ENCODE assay signal across 8 mouse cellular contexts in genomic region chr10:121640150-121640930, GRCm38 (mm10). TPM values are rescaled to one million over a fixed set of nuclear protein-coding genes. Genes with fewer than 3 reads are reported as not detected.
DNase-seq lines count a peak whose midpoint lies in the region; ATAC-seq and TF ChIP-seq lines count a peak whose summit lies in the region.

No protein-coding gene starts in this region.

- H3K27ac ChIP-seq in kidney, embryonic 14.5 days (ENCODE audit: low read depth, low read length): no peak overlapping the region
- no peak overlapping the region for H3K27ac ChIP-seq in bone marrow, adult 2 months (ENCODE audit: control insufficient read depth, insufficient read depth, low read depth, low read length, poor library complexity)
- H3K27ac ChIP-seq in forebrain, embryonic 13.5 days: no peak overlapping the region
- no peak overlapping the region for H3K27ac ChIP-seq in kidney, postnatal 0 days
- H3K27ac ChIP-seq in stomach, embryonic 14.5 days (ENCODE audit: low read length): no peak overlapping the region

- no peaks in the 10 kb centered on the region for H3K36me3 ChIP-seq in kidney, embryonic 14.5 days (ENCODE audit: control insufficient read depth, insufficient read depth, low read length)
- H3K36me3 ChIP-seq in forebrain, embryonic 13.5 days (ENCODE audit: poor library complexity, severe bottlenecking): no peaks in the 10 kb centered on the region
- no peaks in the 10 kb centered on the region for H3K36me3 ChIP-seq in kidney, postnatal 0 days (ENCODE audit: insufficient read depth, low read length)
- H3K36me3 ChIP-seq in stomach, embryonic 14.5 days (ENCODE audit: control insufficient read depth, insufficient read depth, low read length): no peaks in the 10 kb centered on the region

- H3K27me3 ChIP-seq in kidney, embryonic 14.5 days (ENCODE audit: control insufficient read depth, insufficient read depth, low read length): peaks cover 20% of the 10 kb centered on the region
- H3K27me3 ChIP-seq in forebrain, embryonic 13.5 days: peaks cover 45% of the 10 kb centered on the region
- peaks cover 5% of the 10 kb centered on the region for H3K27me3 ChIP-seq in kidney, postnatal 0 days (ENCODE audit: insufficient read depth, low read length)
- peaks cover 18% of the 10 kb centered on the region for H3K27me3 ChIP-seq in stomach, embryonic 14.5 days (ENCODE audit: control insufficient read depth, insufficient read depth, low read length)

- H3K9me3 ChIP-seq in kidney, embryonic 14.5 days (ENCODE audit: control insufficient read depth, low read length): no peaks in the 10 kb centered on the region
- no peaks in the 10 kb centered on the region for H3K9me3 ChIP-seq in forebrain, embryonic 13.5 days (replicated peaks)
- H3K9me3 ChIP-seq in kidney, postnatal 0 days (replicated peaks; ENCODE audit: low read length): no peaks in the 10 kb centered on the region
- H3K9me3 ChIP-seq in stomach, embryonic 14.5 days (ENCODE audit: control insufficient read depth, low read depth, low read length): no peaks in the 10 kb centered on the region

- H3K4me3 ChIP-seq in kidney, embryonic 14.5 days (ENCODE audit: low read length): no peak overlapping the region
- H3K4me3 ChIP-seq in bone marrow, adult 2 months (replicated peaks; ENCODE audit: control insufficient read depth, low read depth, low read length): no peak overlapping the region
- no peak overlapping the region for H3K4me3 ChIP-seq in forebrain, embryonic 13.5 days
- no peak overlapping the region; the same call in 1 of the 2 replicates for H3K4me3 ChIP-seq in kidney, postnatal 0 days (replicated peaks; ENCODE audit: low read depth, low read length)
- peak overlapping the region; percentile 53; the same call in 1 of the 2 replicates for H3K4me3 ChIP-seq in stomach, embryonic 14.5 days (ENCODE audit: low read depth, low read length)

- DNase-seq in kidney, postnatal 14 days: no peak
- DNase-seq in kidney, postnatal 0 days (ENCODE audit: low spot score): peak; percentile 67
- DNase-seq in ovary, postnatal 14 days (ENCODE audit: low spot score): no peak

- TF ChIP-seq POLR2A in bone marrow, adult 2 months (IDR thresholded peaks at IDR 0.05; ENCODE audit: borderline replicate concordance, control insufficient read depth, low read depth, low read length): no peak

- 53% methylated on average over 6 of the region's 6 CpGs for WGBS in kidney, embryonic 14.5 days
- WGBS in bone marrow, adult 2 months: 34% methylated on average over 6 of the region's 6 CpGs
- 45% methylated on average over 6 of the region's 6 CpGs for WGBS in forebrain, embryonic 13.5 days
- WGBS in kidney, postnatal 0 days: 58% methylated on average over 6 of the region's 6 CpGs
- 53% methylated on average over 6 of the region's 6 CpGs for WGBS in stomach, embryonic 14.5 days

- TF ChIP-seq CTCF in bone marrow, adult 2 months (IDR thresholded peaks at IDR 0.05; ENCODE audit: control insufficient read depth, insufficient read depth, low read length): peak; percentile 50
- peak; percentile 73 for TF ChIP-seq CTCF in kidney, postnatal 0 days (IDR thresholded peaks at IDR 0.05; ENCODE audit: low read depth)

- no peak overlapping the region for H3K9ac ChIP-seq in kidney, embryonic 14.5 days (ENCODE audit: low read depth, low read length)
- no peak overlapping the region for H3K9ac ChIP-seq in forebrain, embryonic 13.5 days
- no peak overlapping the region for H3K9ac ChIP-seq in kidney, postnatal 0 days (ENCODE audit: low read depth, low read length)
- no peak overlapping the region for H3K9ac ChIP-seq in stomach, embryonic 14.5 days (replicated peaks; ENCODE audit: low read depth, low read length)

- peak overlapping the region; percentile 85 for H3K4me2 ChIP-seq in kidney, embryonic 14.5 days (replicated peaks; ENCODE audit: low read depth, low read length)
- H3K4me2 ChIP-seq in forebrain, embryonic 13.5 days: peak overlapping the region; percentile 95
- peak overlapping the region; percentile 98 for H3K4me2 ChIP-seq in kidney, postnatal 0 days (ENCODE audit: low read length)
- H3K4me2 ChIP-seq in stomach, embryonic 14.5 days (replicated peaks; ENCODE audit: low read depth, low read length): no peak overlapping the region

- no peak for ATAC-seq in kidney, embryonic 14.5 days (ENCODE audit: low FRiP score, low TSS enrichment)
- peak; percentile 63; the same call in 1 of the 2 replicates for ATAC-seq in forebrain, embryonic 13.5 days
- no peak; the same call in 1 of the 2 replicates for ATAC-seq in kidney, postnatal 0 days (replicated peaks; ENCODE audit: low FRiP score, low read depth)
- peak; percentile 85 for ATAC-seq in megakaryocyte progenitor cell, adult 5-6 weeks (replicated peaks; ENCODE audit: poor library complexity)
- ATAC-seq in stomach, embryonic 14.5 days (ENCODE audit: insufficient number of reproducible peaks, insufficient read depth, low FRiP score, low read depth): no peak

- H3K4me1 ChIP-seq in kidney, embryonic 14.5 days (ENCODE audit: control insufficient read depth, insufficient read depth, low read length): peaks cover 9% of the 10 kb centered on the region
- no peaks in the 10 kb centered on the region; the same call in 1 of the 2 replicates for H3K4me1 ChIP-seq in bone marrow, adult 2 months (ENCODE audit: control insufficient read depth, insufficient read depth, low read length)
- H3K4me1 ChIP-seq in forebrain, embryonic 13.5 days: peaks cover 19% of the 10 kb centered on the region
- H3K4me1 ChIP-seq in kidney, postnatal 0 days (replicated peaks; ENCODE audit: insufficient read depth, low read length): no peaks in the 10 kb centered on the region
- H3K4me1 ChIP-seq in stomach, embryonic 14.5 days (ENCODE audit: control insufficient read depth, insufficient read depth, low read length): peaks cover 6% of the 10 kb centered on the region; the same call in 1 of the 2 replicates

RNA-seq across cellular contexts. Expression of gene D930020B18Rik, which starts 1.0 kb away (rescaled TPM):
- polyA plus RNA-seq in kidney, embryonic 14.5 days (2014; fragmentation: Nextera tagmentation; extraction: Ambion mirVana): 0.20 and 0.50 TPM in 2 replicates
- not detected in 2 replicates for polyA plus RNA-seq in bone marrow, adult 2 months (2011; ENCODE audit: insufficient read depth, insufficient read length, low replicate concordance, missing spikeins)
- polyA plus RNA-seq in forebrain, embryonic 13.5 days (2015; fragmentation: Nextera tagmentation; extraction: Ambion mirVana): 0.11 TPM in 1 of 2 replicates, not detected in the other
- polyA plus RNA-seq in kidney, postnatal 0 days (2015; fragmentation: Nextera tagmentation; extraction: Ambion mirVana): 0.21 and 0.23 TPM in 2 replicates
- total RNA-seq in megakaryocyte progenitor cell, adult 5-6 weeks (2015): not detected in 2 replicates
- total RNA-seq in megakaryocyte progenitor cell, adult 5-6 weeks (2017): not detected in 2 replicates
- 2.2 and 2.3 TPM in 2 replicates for polyA plus RNA-seq in stomach, embryonic 14.5 days (2014; fragmentation: Nextera tagmentation; extraction: Ambion mirVana)

RNA-seq across cellular contexts. Expression of gene Xpot, which starts 14.2 kb away (rescaled TPM):
- 34.9 and 63.6 TPM in 2 replicates for polyA plus RNA-seq in kidney, embryonic 14.5 days (2014; fragmentation: Nextera tagmentation; extraction: Ambion mirVana)
- 18.5 and 24.4 TPM in 2 replicates for polyA plus RNA-seq in bone marrow, adult 2 months (2011; ENCODE audit: insufficient read depth, insufficient read length, low replicate concordance, missing spikeins)
- polyA plus RNA-seq in forebrain, embryonic 13.5 days (2015; fragmentation: Nextera tagmentation; extraction: Ambion mirVana): 37.9 and 38.3 TPM in 2 replicates
- polyA plus RNA-seq in kidney, postnatal 0 days (2015; fragmentation: Nextera tagmentation; extraction: Ambion mirVana): 33.0 and 40.7 TPM in 2 replicates
- 88.9 and 102 TPM in 2 replicates for total RNA-seq in megakaryocyte progenitor cell, adult 5-6 weeks (2015)
- 93.7 and 151 TPM in 2 replicates for total RNA-seq in megakaryocyte progenitor cell, adult 5-6 weeks (2017)
- 59.9 and 60.2 TPM in 2 replicates for polyA plus RNA-seq in stomach, embryonic 14.5 days (2014; fragmentation: Nextera tagmentation; extraction: Ambion mirVana)

RNA-seq across cellular contexts. Expression of gene Tbk1, which starts 53.8 kb away (rescaled TPM):
- 21.2 and 37.5 TPM in 2 replicates for polyA plus RNA-seq in kidney, embryonic 14.5 days (2014; fragmentation: Nextera tagmentation; extraction: Ambion mirVana)
- 11.2 and 31.3 TPM in 2 replicates for polyA plus RNA-seq in bone marrow, adult 2 months (2011; ENCODE audit: insufficient read depth, insufficient read length, low replicate concordance, missing spikeins)
- polyA plus RNA-seq in forebrain, embryonic 13.5 days (2015; fragmentation: Nextera tagmentation; extraction: Ambion mirVana): 31.7 and 37.1 TPM in 2 replicates
- polyA plus RNA-seq in kidney, postnatal 0 days (2015; fragmentation: Nextera tagmentation; extraction: Ambion mirVana): 26.5 TPM in 2 replicates
- 36.9 and 39.3 TPM in 2 replicates for total RNA-seq in megakaryocyte progenitor cell, adult 5-6 weeks (2015)
- total RNA-seq in megakaryocyte progenitor cell, adult 5-6 weeks (2017): 71.9 and 78.3 TPM in 2 replicates
- polyA plus RNA-seq in stomach, embryonic 14.5 days (2014; fragmentation: Nextera tagmentation; extraction: Ambion mirVana): 38.6 and 45.7 TPM in 2 replicates

Comparison
In these comparisons a context has a peak if more than half of its experiments do, and no peak if none do; other contexts are left out.
1. ATAC-seq: peak in forebrain, embryonic 13.5 days (single experiment) and megakaryocyte progenitor cell, adult 5-6 weeks (single experiment); none in kidney, embryonic 14.5 days (single experiment), kidney, postnatal 0 days (single experiment) and stomach, embryonic 14.5 days (single experiment).